Mouse (Mus musculus) hindbrain, embryonic 13.5 days (tissue): ENCODE measurements around the gene Tns1. TPM values are rescaled to one million over a fixed set of nuclear protein-coding genes. Genes with fewer than 3 reads are reported as not detected.
"Not testable (repeated sequence)": the region's sequence is repeated elsewhere in the genome, so short reads cannot be mapped to it uniquely, and the experiment has no call there.

Source experiments
- ATAC-seq: fragments of 200-750 bp; cut with Nextera tagmentation; 2 replicates; pipeline ENCODE4 v1.8.0; 2017; ENCODE audit warnings: moderate TSS enrichment; ENCODE audit not compliant: low FRiP score
- H3K27ac ChIP-seq: fragments of 300-500 bp; sonication (generic); 2 replicates; pipeline ENCODE4 v1.5.1; 2015; ENCODE audit warnings: inconsistent platforms, mild to moderate bottlenecking, moderate library complexity
- H3K27me3 ChIP-seq: fragments of 300-500 bp; sonication (generic); 2 replicates; pipeline ENCODE4 v1.6.1; 2015; ENCODE audit warnings: mild to moderate bottlenecking, inconsistent platforms
- H3K36me3 ChIP-seq: fragments of 300-500 bp; sonication (generic); 2 replicates; pipeline ENCODE4 v1.6.1; 2015; ENCODE audit warnings: mild to moderate bottlenecking, inconsistent platforms
- H3K4me1 ChIP-seq: fragments of 300-500 bp; sonication (generic); replicated peaks from 2 replicates; pipeline ENCODE4 v1.6.1; 2015; ENCODE audit warnings: inconsistent platforms
- H3K4me2 ChIP-seq: fragments of 300-500 bp; sonication (generic); 2 replicates; pipeline ENCODE4 v1.6.1; 2015; ENCODE audit warnings: inconsistent platforms, mild to moderate bottlenecking, moderate library complexity
- H3K4me3 ChIP-seq: fragments of 300-500 bp; sonication (generic); 2 replicates; pipeline ENCODE4 v1.5.1; 2015; ENCODE audit warnings: mild to moderate bottlenecking, inconsistent platforms
- H3K9ac ChIP-seq: fragments of 300-500 bp; sonication (generic); 2 replicates; pipeline ENCODE4 v1.6.1; 2015; ENCODE audit warnings: mild to moderate bottlenecking, inconsistent platforms
- H3K9me3 ChIP-seq: fragments of 300-500 bp; sonication (generic); 2 replicates; pipeline ENCODE4 v1.6.1; 2016; ENCODE audit warnings: inconsistent platforms
- WGBS: fragments of 180-500 bp; shearing (Covaris S2); methylation state at CpG from one replicate; pipeline ENCODE4 v1.1.7; 2015; 5-methylcytosine and 5-hydroxymethylcytosine counted together
- polyA plus RNA-seq: library from polyadenylated mRNA; unstranded; fragments of >200 nt; fragmentation: Nextera tagmentation; extraction: Ambion mirVana; gene quantifications from 2 replicates; pipeline ENCODE4 v1.2.1, GENCODE M21; 2015

Gene Tns1
- polyA plus RNA-seq, 1 experiment from 2014 or later = 10.3 TPM

DNA sequence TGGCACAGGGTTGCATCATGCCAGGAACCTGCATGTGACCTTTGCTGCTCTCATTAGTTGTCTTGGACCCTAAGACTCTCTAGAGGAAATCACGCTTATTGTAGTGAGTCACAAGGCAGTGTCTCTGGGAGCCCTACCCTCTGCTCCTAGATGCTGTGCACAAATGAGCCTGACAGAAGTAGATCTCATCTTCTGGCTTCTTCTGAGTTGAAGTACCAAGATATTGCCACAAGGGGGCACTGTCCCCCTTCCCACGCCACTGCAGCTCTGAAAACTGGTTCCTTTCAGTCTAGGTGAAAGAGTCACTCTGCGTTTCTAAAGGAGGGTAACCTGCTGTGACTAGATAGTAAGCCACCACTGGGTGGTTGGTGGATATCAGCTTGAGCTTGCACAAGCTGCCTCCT, 222.8 kb downstream of the Tns1 start:
- no peaks in the 10 kb centered on the region for H3K27me3 ChIP-seq
- 10% methylated on average over 3 of the region's 3 CpGs for WGBS
- no peak overlapping the region for H3K27ac ChIP-seq
- no peak overlapping the region for H3K4me3 ChIP-seq
- no peaks in the 10 kb centered on the region for H3K9me3 ChIP-seq
- peak; percentile 57 for ATAC-seq
- peaks cover 21% of the 10 kb centered on the region for H3K4me1 ChIP-seq
- no peak overlapping the region for H3K9ac ChIP-seq
- no peak overlapping the region for H3K4me2 ChIP-seq
- no peaks in the 10 kb centered on the region for H3K36me3 ChIP-seq

DNA sequence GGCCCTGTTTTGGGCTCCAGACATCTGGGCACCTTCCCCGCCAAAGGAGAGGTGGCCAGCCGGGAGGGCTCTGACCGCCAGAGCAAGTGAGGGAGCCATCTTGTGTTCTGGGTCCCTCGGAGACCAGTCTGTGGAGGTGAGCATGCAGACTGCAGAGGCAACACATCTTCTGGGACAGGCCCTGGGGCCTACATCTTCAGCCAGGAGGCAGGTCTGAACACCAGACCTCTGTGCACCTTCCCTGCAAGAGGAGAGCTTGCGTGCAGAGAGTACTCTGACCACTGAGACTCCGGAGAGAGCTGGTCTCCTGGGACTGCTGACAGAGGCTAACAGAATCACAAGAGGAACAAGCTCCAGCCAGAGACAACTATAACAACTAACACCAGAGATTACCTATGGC, 228.8 kb downstream of the Tns1 start:
- not testable (repeated sequence) for H3K4me1 ChIP-seq, H3K27ac ChIP-seq, H3K4me3 ChIP-seq, H3K9me3 ChIP-seq, H3K27me3 ChIP-seq, ATAC-seq, H3K9ac ChIP-seq, H3K36me3 ChIP-seq, H3K4me2 ChIP-seq
- WGBS = 96% methylated on average over 6 of the region's 6 CpGs

DNA sequence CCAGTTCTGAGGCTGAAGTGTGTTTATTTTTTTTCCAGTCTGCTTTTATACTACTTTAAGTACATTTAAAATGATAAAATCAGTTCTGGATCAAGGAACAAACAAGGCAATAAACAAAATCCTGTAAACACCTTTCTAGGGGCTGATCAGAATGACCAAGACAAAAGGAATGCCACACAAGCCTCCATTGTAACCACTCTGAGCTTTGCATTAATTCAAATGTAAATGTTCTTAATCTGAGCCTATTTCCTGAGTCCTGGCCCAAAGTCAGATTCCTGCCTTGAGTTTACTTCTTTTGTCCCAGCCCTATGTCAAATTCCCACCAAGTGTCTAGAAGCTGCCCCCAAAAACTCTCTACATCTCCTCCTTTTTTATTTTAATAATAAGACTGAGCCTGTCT, 243.5 kb downstream of the Tns1 start:
- no peak overlapping the region for H3K27ac ChIP-seq
- H3K4me2 ChIP-seq = no peak overlapping the region
- ATAC-seq = no peak
- no peaks in the 10 kb centered on the region for H3K27me3 ChIP-seq
- no peak overlapping the region for H3K4me3 ChIP-seq
- no peaks in the 10 kb centered on the region for H3K9me3 ChIP-seq
- no peak overlapping the region for H3K9ac ChIP-seq
- H3K4me1 ChIP-seq = no peaks in the 10 kb centered on the region
- no peaks in the 10 kb centered on the region for H3K36me3 ChIP-seq

DNA sequence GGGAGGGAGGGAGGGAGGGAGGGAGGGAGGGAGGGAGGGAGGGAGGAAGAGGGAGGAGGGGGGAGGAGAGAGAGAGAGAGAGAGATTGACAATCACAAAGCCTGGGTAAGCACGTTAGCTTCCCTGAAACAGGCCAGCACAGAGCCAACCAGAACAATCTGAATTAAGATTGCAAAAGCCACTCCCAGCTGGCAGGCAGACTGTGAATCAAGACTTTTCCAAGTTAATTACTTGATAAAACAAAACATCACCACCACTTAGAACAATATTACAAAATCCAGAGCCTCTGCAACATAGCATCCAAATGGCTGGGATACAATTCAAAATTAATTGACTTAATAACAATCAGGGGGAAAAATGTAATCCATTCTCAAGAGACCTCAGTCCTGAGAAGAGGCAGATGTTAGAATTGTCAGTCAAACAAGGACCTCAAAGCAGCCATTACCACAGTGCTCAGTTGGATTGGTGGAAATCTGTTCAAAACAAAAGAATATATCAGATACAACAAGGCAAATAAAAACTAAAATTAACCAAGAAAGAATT, 248.5 kb downstream of the Tns1 start:
- no peaks in the 10 kb centered on the region for H3K9me3 ChIP-seq
- ATAC-seq = no peak
- WGBS = 25% methylated on average over 1 of the region's 1 CpGs

DNA sequence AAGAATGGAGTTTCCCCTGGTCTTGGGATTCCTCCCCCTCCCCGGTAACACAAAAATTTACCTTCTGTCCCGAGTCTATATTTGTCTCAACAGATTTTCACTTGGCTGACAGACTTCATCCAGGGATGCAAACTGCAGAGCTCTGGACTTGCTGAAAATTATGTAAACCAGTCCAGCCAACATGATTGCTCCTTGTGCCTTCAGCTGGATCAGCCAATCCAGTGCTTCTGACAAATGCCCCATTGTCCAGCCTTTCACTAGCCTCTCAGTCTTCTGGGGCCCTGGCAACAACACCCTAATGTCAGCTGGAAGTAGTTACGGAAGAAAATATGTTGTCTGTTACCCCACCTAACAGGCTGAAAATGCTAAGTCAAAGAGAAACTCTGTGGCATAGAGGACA, 259.9 kb downstream of the Tns1 start:
- Histone ChIP-seq H3K4me3 (no peak overlapping the region), H3K27ac (no peak overlapping the region; the same call in 1 of the 2 replicates), H3K9me3 (no peaks in the 10 kb centered on the region), H3K4me2 (no peak overlapping the region), H3K4me1 (peaks cover 8% of the 10 kb centered on the region), H3K36me3 (no peaks in the 10 kb centered on the region), H3K9ac (no peak overlapping the region), H3K27me3 (no peaks in the 10 kb centered on the region)
- 67% methylated on average over 3 of the region's 3 CpGs for WGBS
- no peak for ATAC-seq

More for the DNA sequence above, 248.5 kb downstream of the Tns1 start:
- Histone ChIP-seq H3K4me2 (no peak overlapping the region), H3K9ac (no peak overlapping the region), H3K4me1 (no peaks in the 10 kb centered on the region), H3K36me3 (no peaks in the 10 kb centered on the region), H3K27me3 (no peaks in the 10 kb centered on the region), H3K4me3 (no peak overlapping the region), H3K27ac (no peak overlapping the region)

DNA sequence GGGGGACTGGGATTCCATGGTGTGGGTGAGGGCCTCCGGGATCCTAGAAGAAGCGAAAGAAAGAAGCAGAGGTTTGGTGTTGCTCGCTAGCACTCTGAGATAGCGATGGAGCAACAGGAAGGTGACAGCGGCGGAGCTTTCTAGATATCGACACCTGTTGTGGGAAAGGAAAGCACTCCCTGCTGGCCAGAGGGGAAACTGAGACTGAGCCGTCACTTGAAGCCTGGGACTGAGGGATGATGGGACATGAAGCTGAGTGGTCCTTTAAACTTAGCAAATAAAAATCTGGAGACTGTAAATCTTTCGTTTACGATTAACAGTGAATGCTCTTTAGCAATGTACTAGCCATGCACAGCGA, 261.2 kb downstream of the Tns1 start:
- Histone ChIP-seq H3K4me3 (no peak overlapping the region), H3K27ac (peak overlapping the region; percentile 40; the same call in 1 of the 2 replicates), H3K27me3 (no peaks in the 10 kb centered on the region), H3K36me3 (no peaks in the 10 kb centered on the region), H3K9ac (no peak overlapping the region), H3K4me2 (no peak overlapping the region; the same call in 1 of the 2 replicates), H3K4me1 (peaks cover 8% of the 10 kb centered on the region), H3K9me3 (no peaks in the 10 kb centered on the region)
- ATAC-seq = no peak
- WGBS = 55% methylated on average over 11 of the region's 11 CpGs

DNA sequence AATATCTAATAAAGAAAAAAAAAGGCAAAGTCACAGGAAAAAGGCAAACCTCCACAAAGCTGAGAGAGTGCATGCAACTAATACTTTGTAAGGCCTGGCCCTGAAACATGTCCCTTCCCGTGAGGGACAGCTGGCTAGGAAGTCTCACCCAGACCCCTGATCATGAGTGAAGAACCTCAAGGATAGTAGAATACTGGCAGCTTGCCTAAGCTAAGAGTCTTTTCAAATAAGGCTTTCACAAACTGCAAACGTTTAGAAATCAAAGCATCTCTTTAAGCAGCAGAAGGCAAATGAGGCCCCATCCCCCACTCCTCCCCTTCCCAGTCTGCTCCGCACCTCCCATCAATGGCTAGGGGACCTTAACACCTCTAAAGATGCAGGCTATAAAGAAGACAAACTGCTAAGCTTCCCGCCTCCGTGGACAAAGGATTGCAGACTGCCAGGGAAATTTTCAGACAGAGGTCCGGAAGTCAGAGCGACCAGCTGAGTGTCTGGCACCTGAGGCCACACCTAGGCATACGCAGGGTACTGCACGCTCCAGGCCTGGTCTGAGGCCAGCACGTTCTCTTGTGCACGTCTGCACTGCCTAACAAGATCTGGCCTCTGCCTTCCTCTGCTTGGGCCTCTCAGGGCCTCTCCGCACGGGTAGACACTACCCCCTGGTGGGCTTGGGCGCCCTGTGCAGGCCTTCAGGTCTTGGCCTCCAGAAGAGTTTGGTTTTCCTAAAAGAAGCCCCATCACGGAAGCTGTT, 261.8 kb downstream of the Tns1 start:
- H3K4me1 ChIP-seq = peaks cover 11% of the 10 kb centered on the region
- WGBS = 15% methylated on average over 15 of the region's 15 CpGs
- ATAC-seq = peak; percentile 91
- no peaks in the 10 kb centered on the region for H3K9me3 ChIP-seq
- no peaks in the 10 kb centered on the region for H3K36me3 ChIP-seq
- H3K27me3 ChIP-seq = no peaks in the 10 kb centered on the region
- peak overlapping the region; percentile 40; the same call in 1 of the 2 replicates for H3K27ac ChIP-seq
- H3K9ac ChIP-seq = 0 out of 2 replicates have a peak overlapping the region, but pooled peaks have one; percentile 29
- H3K4me2 ChIP-seq = peak overlapping the region; percentile 9; the same call in 1 of the 2 replicates
- H3K4me3 ChIP-seq = no peak overlapping the region

DNA sequence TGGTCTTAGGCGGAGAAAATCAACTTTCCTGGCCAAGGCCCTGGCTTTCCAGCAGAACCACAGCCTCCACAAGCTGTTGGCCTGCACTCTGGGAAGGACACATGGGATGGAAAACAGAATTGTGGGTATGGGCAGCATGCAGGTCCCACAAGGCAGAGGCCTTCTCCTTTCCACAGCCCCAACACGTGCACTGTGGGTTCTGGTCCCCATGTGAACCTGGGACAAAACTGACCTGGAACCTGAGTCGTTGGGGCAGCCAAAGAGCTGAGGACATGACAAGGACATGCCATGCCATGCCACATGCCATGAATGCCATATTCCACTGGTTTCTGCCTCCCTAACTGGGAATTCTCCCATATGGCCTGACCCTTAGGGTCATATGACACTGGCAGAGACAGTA, 263.8 kb downstream of the Tns1 start:
- Histone ChIP-seq H3K27me3 (no peaks in the 10 kb centered on the region), H3K36me3 (no peaks in the 10 kb centered on the region), H3K4me3 (no peak overlapping the region), H3K4me1 (peaks cover 16% of the 10 kb centered on the region), H3K4me2 (no peak overlapping the region), H3K9ac (no peak overlapping the region), H3K27ac (no peak overlapping the region), H3K9me3 (no peaks in the 10 kb centered on the region)
- 80% methylated on average over 3 of the region's 3 CpGs for WGBS
- no peak for ATAC-seq

Other genes starting within 250 kb of the Tns1 start
- gene Rufy4, start 1.1 kb upstream of the Tns1 start, polyA plus RNA-seq = 0.57 and 0.60 TPM in 2 replicates
- gene Cxcr2, start 29.5 kb upstream of the Tns1 start, polyA plus RNA-seq = 0.10 and 0.17 TPM in 2 replicates
- gene Cxcr1, start 70.2 kb upstream of the Tns1 start, polyA plus RNA-seq = not detected in 2 replicates
- gene Arpc2, start 111.6 kb upstream of the Tns1 start, polyA plus RNA-seq = 390 and 405 TPM in 2 replicates
- gene Gpbar1, start 154.1 kb upstream of the Tns1 start, polyA plus RNA-seq = 0.42 TPM in 1 of 2 replicates, not detected in the other
- 199 and 206 TPM in 2 replicates for gene Aamp, start 160.3 kb upstream of the Tns1 start, polyA plus RNA-seq
- gene Pnkd, start 160.5 kb upstream of the Tns1 start, polyA plus RNA-seq = 98.2 and 102 TPM in 2 replicates
- 7.8 and 8.6 TPM in 2 replicates for gene Tmbim1, start 181.2 kb upstream of the Tns1 start, polyA plus RNA-seq
- 0.80 and 1.6 TPM in 2 replicates for gene Catip, start 237.7 kb upstream of the Tns1 start, polyA plus RNA-seq